Mouse (Mus musculus) cerebellum, adult (tissue): ENCODE results near the gene 1810043G02Rik.
"Not testable (repeated sequence)": the region's sequence is repeated elsewhere in the genome, so short reads cannot be mapped to it uniquely, and the experiment has no call there.

Source experiments
- ATAC-seq: cut with Nextera tagmentation; 2 replicates; pipeline ENCODE4 v1.9.2; 2017; ENCODE audit warnings: mild to moderate bottlenecking, moderate library complexity, mixed read lengths; ENCODE audit not compliant: insufficient number of reproducible peaks, low FRiP score, low TSS enrichment

1810043G02Rik gene

DNA sequence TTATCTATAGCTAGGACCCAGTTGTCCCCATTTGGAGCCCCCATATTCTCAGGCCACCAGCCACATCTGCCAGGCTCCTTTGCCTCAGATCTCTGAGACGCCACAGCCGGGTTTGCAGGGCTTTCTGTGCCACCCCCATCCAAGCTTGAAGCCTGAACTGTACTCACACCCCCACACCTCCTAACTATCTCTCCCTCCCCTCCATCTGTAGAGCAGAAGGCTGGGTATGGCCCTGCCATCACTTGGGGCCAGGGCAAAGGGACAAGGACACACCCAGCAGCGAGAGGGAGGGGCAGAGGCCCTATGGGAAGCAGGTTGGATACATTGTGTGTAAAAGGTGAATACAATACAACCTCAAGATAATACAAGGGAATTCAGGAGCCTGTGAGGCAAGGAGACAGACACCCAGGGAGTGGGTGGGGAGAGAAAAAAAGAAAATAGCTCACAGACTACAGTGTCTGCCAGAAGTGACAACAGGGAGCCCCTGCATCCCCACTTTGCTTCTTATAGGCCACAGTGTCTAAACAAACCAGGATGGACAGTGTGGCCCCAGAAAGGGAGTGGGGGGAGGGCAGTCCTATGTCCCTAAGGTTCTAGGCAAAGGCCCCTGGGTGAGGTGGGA, 26.3 kb downstream of the 1810043G02Rik start:
- ATAC-seq: no peak

DNA sequence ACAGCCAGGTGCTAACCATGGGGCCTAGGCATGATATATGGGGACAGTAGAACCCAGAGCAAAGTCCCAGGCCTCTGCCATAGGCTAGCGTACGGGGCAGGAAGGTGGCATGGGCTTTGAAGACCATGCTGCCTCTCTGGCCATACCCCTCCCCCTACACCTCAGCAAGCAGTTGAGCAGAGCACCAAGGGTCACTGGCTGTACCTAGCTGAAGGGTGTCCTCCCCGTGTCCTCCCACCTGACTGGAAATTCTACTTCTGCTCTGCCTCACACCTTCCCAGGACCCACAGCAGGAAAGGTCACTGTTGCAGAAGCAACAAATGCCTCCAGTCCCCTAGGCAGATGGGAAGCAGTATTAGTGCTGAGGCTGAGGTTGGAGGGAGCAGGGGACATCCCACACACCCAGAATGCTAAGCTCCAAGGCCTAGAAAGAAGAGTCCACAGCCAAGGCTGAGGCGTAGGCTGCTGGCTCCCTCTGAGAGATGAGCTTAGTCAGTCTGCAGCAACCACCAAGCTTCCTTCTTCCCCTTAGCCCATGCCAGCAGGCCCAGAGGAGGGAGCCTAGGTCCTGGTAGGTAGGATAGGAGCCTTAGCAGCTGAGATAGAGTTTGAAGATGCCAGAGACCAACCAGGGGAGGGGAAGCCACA, 27.6 kb downstream of the 1810043G02Rik start:
- no peak for ATAC-seq

DNA sequence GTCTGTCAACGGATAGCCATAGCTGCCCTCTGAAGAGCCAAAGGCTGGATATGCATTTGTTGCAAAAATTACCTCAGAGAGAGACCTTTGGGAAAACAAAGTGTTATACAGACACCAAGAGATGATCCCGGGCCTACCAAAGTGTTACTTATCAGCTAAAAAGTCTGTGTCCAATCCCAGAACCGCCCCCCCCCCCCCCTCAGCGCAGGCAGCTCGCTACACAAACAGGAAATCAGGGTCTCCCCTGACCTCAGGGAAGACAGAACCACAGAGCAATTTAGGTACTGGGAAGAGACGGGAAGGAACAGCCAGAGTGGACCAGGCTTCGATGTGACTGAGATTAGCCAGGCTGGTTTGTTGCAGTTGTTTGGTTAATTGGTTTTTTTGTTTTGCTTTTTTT, 28.9 kb downstream of the 1810043G02Rik start:
- no peak for ATAC-seq

DNA sequence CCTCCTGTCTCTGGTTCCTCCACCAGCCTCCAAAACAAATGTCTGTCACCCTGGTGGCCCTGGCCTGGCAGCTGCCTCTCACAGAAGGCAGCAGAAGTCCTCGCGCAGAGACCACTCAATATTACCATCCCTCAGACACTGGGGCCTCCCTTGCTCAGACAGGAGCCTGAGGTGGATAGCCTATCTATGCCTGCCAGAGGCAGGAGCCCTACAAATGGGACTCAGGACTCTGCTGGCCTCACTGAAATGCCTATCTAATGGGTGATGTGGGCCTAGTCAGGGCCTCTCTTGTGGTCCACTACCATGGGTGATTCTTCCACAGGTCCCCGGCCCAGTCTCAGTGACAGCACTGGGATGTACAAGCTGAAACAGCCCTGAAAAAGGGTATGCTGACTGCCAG, 29.8 kb downstream of the 1810043G02Rik start:
- ATAC-seq: no peak

DNA sequence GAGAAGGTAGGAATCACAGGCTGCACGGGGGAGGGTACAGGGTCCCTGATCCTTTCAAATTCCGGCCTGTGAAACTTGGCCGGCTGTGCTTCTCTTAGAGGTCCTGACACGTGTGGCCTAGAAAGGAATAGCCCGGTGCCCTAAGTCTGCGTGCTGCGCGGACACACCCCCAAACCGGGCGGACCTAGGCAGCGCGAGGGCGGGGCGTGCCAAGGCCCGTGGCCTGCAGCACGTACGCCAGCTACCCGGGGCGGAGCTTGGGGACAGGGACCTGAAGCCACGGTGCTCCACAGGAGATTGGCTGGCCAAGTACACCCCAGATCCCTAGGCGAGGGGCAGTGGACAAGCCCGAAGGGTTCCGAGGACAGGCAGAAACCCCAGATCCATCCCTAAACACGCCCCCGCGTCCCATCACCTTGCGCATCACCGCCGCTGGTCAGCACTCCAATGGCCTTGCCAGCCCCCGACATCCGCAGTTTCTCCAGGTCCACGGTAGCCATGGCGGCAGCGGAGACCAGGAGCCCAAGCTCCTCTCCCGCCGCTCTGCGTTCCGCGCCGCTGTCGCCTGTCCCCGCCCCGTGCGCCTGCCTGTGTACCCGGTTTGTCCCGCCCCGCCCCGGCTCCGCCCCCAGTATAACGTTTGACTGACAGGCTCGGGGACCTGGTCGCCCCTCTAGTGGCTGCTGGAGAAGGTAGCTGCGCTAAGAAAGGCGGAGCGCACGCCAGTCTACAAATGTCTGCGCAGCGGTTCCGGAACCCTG, 31.0 kb downstream of the 1810043G02Rik start:
- ATAC-seq: peak; percentile 95

DNA sequence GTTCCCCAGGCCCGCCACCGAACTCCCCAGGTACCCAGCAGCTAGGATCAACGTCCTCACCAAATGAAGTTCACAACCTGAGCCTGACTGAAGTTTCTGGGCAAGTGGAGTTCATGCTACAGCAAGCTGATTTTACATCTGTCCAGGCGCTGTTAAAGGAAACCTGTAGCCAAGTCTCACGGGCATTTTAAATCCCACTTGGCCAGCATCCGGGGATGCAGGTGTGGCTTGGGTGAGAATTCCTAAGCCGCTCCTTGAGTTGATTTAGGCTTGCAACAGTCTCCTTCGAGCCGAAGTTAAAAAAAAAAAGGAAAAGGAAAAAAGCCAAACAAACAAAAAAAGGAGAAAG, 31.6 kb downstream of the 1810043G02Rik start, which contains the start of gene Pfkl:
Pfkl (minus strand) TSS at position 139 of the 349 bp plus-strand sequence.
- ATAC-seq: no peak

DNA sequence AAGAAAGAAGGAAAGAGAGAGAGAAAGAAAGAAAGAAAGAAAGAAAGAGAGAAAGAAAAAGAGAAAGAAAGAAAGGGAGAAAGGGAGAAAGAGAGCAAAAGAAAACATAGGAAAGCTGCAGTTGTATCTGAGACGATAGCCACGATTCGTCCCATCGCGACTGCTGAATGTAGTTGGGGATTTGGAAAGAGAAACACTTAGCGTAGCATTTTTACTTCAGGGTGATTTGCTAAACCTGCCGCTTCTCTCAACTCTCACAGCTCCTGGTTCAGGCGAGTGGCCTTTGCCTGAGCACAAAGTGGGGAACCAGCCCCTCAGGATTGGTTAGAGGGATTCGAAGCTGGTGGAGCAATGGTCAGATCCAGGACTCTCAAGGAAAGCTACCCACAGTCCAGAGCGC, 32.0 kb downstream of the 1810043G02Rik start:
- ATAC-seq: no peak

DNA sequence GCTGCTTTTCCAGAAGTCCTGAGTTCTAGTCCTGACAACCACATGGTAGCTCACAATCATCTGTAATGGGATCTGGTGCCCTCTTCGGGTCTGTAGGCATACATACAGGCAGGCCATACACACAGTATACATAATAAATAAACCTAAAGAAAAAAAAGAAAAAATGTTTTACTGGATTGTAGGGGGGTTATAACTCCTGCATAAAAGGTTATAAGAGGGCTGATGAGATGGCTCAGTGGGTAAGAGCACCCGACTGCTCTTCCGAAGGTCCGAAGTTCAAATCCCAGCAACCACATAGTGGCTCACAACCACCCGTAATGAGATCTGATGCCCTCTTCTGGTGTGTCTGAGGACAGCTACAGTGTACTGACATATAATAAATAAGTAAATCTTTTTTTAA, 32.8 kb downstream of the 1810043G02Rik start:
- ATAC-seq: not testable (repeated sequence)

DNA sequence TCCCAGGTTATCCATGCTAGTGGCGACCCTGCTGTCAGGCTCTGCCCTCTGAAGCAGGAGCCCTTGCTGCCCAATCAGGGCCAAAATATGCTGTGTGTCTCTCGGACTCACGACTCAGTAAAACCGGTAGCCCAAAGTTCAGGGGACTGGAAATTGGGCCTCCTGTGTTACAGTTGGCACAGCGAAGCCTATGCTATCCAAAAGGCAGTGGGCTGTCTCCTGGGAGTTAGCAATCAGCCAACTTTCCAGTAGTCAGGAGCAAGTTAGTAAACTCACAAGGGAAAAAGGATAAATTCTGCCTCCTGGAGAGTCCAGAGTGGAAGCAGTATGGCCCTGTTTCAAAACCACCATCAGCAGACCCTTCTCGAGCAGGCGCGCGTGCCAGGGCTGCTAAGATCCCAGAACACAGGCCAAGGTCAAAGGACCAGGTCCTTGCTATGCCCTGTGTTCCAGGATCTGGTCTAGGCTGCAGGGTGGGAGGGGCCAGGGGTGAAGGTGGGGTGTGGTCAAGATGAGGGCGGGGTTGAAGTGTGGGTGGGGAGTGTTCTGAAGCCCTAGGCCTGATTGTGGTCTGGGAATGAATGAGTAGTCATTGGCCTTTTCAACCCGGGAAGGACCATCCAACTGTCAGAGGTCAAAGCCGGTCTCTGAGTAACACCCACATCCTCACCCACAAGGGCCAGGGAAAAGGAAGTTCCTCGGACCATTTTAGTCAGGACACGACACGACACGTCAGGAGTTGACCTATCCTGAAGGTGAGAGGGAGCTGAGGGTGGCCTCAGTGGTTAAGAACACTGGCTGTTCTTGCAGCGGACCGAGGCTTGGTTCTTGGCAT, 34.6 kb downstream of the 1810043G02Rik start:
- no peak for ATAC-seq

DNA sequence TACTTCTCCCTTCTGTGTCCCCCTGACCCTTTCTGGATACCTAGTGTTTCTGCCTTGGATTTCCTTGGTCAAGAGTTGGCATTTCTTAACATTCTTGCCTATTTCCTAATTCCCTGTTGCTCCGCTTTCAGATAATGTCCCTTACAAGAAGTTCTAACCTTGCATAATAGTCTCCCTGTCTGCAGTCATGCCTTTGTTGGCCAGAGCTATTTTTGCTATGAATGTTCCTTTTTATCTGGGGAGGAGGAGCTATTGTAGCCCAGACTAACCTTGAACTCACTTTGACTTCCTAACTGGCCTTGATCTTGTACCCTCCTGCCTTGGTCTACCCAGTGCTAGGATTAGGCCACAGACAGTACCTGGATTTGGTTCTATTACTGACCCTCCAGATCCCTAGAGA, 37.2 kb downstream of the 1810043G02Rik start:
- no peak for ATAC-seq

DNA sequence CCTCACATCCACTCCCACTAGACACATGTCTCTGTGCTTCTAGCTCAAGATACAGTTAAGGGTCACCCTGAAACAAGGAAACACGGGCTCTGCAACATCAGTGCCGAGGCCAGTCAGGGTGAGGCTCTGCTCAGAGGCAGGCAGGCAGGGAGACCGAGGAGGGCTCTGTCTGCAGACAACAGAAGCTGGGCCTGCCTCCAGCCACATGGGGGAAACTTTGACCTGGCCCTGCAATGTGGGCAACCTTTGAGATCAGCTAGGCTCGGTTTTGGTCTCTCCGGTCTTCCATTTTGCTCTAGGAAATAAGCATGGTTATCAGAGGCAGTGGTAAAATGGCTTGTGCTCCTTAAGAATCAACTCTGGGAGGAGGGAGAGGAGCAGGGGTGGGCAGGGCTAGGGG, 38.0 kb downstream of the 1810043G02Rik start:
- ATAC-seq: no peak

DNA sequence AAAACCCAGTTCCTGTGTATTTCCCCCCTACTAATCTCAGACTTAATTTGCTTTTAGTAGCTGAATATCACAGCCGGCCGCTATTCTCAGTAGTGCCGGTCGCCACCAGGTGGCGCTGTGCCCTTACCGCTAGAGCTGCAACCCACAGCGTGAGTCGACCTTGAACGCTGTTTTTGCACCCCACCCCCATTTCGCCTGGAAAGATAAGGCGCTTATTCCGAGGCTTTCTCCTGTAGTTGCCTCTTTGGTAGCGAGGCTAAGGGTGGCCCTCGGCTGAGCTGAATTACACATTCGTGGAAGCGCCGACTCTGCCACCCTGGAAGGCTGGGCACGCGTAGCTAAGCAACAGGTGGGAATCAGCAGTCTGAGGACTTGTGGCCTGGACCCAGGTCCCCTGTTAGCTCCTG, 40.5 kb downstream of the 1810043G02Rik start:
- peak; percentile 61; the same call in 1 of the 2 replicates for ATAC-seq

DNA sequence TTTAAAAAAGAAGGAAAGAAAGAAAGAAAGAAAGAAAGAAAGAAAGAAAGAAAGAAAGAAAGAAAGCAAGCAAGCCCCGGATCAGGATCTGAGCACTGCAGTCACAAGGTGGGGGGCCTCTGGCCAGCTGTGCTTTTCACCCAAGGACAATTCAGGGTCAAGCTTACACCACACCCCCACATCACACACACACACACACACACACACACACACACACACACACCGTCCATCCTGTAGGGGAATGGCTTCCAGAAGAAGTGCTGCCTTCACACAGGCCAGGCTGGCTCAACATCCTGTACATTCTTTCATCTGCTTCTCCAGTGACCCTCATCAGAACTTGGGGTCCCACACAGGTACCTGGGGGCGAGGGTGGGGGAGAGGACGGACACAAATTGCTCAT, 41.0 kb downstream of the 1810043G02Rik start:
- no peak for ATAC-seq

DNA sequence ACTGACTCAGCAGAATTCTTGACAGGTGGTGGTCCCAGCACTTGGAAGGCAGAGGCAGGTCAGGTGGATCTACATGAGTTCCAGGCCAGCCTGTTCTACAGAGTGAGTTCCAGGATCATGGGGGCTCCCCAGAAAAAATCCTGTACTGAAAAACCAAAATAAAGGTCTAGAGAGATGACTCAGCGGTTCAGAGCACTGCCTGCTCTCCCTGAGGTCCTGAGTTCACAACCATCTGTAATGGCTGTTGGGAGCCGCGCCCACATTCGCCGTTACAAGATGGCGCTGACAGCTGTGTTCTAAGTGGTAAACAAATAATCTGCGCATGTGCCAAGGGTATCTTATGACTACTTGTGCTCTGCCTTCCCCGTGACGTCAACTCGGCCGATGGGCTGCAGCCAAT, 41.7 kb downstream of the 1810043G02Rik start:
- ATAC-seq: not testable (repeated sequence)

DNA sequence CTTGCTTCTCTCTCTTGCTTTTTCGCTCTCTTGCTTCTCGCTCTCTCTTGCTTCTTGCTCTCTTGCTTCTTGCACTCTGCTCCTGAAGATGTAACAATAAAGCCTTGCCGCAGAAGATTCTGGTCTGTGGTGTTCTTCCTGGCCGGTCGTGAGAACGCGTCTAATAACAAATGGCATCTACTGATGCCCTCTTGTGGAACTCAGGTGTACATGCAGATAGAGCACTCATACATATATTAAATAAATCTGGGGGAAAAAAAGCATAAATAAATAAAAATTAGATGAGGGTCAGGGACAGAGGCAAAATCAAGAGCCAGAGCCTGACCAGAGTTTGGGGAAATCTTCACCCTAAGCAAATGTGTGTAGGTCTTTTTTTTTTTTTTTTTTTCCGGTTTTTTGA, 47.1 kb downstream of the 1810043G02Rik start:
- ATAC-seq: not testable (repeated sequence)

DNA sequence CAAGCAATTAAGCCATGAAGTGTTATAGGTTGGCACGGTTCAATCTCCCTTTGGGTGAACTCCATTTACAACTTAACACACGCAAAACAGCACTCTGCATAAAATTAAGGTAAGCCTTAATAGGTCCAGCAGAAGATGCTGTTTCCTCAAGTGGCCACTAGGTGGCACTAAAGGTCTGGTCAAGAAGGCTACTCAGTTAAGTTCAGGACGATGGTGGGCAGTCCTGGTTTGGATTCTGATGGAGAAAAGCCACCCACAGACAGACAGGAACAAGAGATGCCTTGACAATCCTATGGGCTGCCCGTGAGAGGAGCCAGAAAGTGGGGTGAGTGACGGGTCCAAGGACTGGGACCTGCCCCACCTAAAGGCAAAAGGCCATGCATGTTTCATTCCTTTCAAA, 49.8 kb downstream of the 1810043G02Rik start:
- ATAC-seq: peak; percentile 66

DNA sequence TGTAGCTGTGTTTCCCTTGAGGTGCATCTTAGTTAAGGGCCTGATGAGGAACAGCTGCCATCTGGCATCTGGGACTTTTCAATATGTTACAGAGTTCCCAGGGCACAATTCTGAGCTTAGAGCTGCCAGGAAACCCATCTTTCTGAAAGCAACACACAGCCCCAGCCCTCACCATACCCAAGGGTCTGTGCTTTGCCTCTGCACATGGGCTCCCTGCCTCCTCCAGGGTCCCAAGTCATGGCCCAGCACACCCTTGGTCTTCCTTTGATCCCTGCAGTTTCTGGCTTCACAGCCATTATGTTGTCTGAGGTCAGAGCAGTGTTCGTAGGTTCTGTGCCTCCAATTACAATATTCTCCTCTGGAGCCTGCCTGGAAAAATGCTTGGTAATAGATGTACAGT, 50.8 kb downstream of the 1810043G02Rik start:
- no peak for ATAC-seq

DNA sequence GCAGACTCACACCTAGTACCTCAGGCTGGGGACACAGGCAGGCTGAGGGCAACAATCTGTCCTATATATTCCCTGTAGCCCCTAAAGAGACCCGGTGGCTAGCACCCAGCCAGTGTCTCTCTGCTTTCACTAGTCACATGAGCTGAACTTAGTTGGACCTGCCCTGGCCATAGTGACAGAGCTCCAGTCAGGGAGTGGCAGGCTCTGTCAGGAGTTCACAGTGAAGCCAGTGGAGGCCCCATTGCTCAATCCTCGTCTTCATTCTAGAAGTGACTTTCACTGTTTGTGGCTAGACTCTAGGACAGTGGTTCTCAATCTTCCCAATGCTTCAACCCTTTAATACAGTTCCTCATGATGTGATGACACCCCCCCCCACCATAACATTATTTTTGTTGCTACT, 53.7 kb downstream of the 1810043G02Rik start:
- no peak for ATAC-seq
